Mouse (Mus musculus) cerebellum, adult 8-10 months (tissue): ENCODE measurements around the gene Hoxd3.

Experiments used
- DNase-seq: peaks from one replicate; pipeline ENCODE4 v3.0.0; 2022

Hoxd3 gene

DNA sequence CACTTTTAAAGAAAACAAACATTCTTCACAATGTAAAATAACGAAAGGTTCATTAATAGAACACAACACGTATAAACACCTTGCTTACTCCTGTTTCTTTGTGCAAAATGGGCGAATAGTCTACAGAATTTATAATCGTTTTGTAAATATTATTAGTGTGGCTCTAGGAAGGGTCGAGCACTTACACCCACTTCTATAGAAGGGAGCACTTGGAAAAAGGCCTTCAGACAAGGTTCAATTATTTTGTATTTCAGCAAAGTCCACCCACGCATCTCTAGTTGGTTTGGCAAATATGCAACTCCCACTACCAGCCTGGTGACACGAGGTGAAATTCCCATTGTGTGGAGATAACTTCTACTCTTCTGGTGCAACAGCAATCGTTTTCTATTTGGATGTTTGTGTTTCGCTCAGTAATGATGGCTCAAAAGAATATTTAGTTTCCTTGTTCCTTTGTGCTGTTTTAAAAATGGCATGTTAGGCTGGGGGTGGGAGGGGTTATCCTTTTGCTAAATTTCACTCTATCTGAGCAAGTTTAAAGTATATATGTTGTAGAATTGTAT, 36.8 kb downstream of the Hoxd3 start:
- no peak for DNase-seq

DNA sequence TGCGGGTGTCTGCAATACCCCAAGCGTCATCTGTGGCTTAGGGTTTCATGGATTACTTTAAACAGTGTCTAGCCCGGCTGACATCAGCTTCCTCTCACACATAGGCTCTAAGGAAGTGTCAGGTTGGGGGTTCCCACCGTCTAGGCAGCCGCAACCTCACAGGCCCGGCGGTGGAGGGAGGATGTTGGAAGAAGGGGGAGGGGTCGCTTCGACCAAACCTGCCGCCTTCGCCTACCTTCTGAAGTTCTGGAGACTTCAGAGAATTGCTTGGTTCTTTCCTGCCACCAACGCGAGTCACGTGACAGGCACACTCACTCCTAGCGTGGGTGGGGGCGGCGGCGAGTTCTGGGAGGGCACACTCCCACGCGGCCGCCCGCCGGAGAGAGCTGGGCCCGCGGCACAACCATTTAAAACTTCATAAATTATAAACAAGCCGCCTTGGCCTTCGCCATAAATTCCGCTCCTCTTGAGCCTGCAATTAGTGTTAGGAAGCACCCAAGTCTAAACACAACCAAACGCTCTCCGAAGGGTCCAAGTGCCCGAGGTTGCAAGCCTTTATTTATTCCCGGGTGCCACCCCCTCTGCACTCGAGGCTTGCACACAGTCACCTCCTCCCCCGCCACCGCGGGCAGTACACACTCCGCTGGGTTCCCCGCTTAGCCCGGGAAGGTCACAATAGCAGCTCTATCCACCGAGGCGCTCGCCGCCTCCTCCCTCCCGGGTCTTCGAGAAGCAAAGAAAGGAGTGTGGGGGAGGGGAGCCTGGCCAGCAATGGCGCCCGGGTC, 37.8 kb downstream of the Hoxd3 start:
- DNase-seq = no peak

DNA sequence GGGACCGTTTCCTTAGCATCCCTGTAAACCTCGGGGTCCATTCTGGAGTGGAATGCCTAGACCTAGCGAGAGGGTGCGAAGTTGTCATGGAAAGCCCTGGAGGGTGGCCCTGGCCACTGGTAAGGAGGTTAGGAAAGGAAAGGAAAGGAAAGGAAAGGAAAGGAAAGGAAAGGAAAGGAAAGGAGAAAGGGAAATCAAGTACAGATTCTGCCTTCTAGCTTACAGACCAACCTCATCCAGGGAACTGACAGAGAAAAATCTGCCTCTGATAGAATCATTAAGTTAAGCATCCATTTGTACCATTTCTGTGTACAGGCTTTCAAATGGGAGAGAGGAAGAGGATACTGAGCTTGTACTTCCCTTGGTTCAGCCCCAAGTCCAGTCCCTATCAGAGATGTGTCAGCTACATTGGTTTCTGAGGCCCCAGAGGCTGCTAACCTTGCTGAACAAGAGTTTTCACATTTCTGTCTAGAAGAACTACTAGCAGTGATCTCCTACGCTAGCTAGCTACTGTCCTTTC, 39.1 kb downstream of the Hoxd3 start:
- no peak for DNase-seq

GRCm38 (mm10) chr2:74751861-74752260, 40.1 kb downstream of the Hoxd3 start:
- DNase-seq = no peak

- DNase-seq = no peak
Measured at GRCm38 (mm10) chr2:74752431-74753174, 40.9 kb downstream of the Hoxd3 start.

DNA sequence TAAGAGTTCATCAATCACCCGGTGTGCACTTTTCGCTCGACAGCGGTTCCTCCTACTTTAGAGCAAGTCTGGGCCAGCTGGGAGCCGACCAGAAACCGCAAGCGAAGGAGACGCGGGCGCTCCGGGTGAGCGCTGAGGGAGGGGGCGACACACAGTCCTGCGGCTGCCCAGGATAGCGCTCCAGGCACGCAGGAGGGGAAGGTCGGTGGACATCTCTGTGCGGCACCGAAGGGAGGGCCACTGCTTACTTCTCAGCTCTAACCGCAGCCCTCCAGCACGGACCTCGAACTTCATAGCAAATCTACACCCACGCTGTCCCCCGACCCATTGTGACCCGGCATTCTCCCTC, 41.4 kb downstream of the Hoxd3 start:
- no peak for DNase-seq

DNA sequence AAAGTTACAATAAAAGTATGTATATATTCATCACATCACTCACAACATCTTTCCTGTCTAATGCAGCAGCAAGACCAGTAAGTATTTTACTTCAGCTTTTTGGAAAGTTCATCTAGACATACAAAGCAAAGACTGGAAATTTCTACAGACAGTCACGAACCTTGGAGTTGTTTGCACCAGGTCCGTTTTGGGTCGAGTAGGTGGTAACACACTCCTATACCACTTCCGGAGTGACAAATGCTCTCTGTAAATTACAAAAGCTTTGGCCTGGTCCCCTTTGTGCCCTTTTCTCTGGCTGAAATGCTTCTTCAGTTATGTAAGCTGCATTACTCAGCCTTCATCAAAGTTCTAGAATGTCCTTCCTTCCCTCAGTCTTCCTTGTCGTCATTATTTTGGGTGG, 42.0 kb downstream of the Hoxd3 start:
- DNase-seq = no peak

- DNase-seq = no peak
Measured at GRCm38 (mm10) chr2:74760146-74760545, 48.4 kb downstream of the Hoxd3 start.

GRCm38 (mm10) chr2:74761941-74762340, 50.2 kb downstream of the Hoxd3 start:
- DNase-seq = no peak

GRCm38 (mm10) chr2:74762522-74763244, 51.0 kb downstream of the Hoxd3 start, which contains the start of gene Hoxd1:
TSS of gene Hoxd1 (plus strand) at chr2:74762980.
- DNase-seq = no peak

DNA sequence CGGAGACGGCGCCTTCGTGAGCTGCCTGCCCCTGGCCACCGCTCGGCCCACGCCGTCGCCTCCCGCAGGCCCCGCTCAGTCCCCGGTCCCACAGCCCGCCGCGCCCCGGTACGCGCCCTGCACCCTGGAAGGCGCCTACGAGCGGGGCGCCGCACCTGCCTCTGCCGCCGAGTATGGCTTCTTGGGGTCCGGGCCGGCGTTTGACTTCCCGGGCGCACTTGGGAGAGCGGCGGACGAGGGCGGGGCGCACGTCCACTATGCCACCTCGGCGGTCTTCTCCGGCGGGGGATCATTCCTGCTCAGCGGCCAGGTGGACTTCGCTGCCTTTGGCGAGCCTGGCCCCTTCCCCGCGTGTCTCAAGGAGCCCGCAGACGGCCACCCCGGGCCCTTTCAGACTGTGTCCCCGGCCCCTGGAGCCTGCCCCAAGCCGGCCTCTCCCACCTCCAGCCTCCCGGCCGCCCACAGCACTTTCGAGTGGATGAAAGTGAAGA, 51.6 kb downstream of the Hoxd3 start:
- no peak for DNase-seq

- no peak for DNase-seq
Measured at GRCm38 (mm10) chr2:74763976-74764375, 52.2 kb downstream of the Hoxd3 start.

DNA sequence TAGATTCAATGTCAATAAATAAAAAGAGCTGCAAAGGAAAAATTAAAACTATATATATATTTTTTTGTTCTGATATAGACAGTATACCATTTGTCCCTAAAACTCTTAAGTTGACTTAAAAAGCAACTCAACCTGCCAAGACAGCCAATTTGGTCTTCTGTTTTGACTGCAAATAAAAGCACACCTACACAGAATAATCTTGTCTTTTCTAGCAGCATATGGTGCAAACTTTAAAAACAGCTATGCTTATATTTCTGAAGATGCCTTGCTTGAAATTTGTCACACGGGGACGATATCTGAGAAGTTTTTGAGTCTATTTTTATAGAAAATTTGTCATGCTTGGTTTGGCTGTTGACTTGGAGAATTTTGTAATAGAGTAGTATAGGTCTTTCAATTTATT, 62.6 kb downstream of the Hoxd3 start:
- DNase-seq = no peak

GRCm38 (mm10) chr2:74777536-74778275, 66.0 kb downstream of the Hoxd3 start:
- no peak for DNase-seq

DNA sequence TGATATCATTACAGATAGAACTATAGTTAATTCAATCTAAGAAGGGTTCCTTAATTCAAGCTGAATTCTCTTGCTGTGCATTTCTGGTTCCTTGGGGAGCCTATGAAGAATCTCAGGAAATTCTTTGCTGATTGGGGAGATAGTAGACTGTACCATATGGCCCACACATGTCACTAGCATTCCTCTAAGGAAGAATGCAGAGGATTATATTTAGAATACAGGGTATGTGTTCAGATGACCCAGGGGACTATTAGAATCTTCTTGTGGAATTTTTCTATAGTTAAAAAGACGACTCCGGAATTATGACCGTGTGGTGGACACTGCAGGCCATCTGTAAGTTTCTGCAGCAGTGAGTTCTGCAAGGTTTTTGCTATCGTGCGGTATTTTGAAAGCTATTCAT, 69.7 kb downstream of the Hoxd3 start:
- DNase-seq = no peak

DNA sequence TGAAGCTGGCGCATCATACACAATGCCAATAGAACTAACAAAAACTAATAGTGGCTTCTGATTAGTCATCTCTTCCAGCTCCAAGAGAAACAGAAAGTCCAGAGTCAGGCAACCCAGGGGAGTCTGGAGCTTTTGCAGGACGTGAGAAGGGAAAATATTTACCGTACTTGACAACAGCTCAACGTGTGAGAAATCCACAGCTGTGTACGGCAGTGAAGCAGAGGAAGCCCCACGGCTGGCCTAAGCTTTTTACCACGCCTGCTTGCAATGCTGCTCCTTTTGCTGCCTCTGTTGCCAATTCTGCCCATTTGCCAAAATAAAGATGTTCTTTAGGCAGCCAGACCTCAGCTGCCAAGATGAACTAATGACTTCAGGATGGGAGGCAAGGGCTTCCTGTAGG, 83.8 kb downstream of the Hoxd3 start:
- DNase-seq = no peak
